Mouse (Mus musculus) forebrain, embryonic 15.5 days (tissue): ENCODE data around the gene Cntln. TPM values are rescaled to one million over a fixed set of nuclear protein-coding genes. Genes with fewer than 3 reads are reported as not detected.

Experiments
- ATAC-seq: fragments of 200-750 bp; cut with Nextera tagmentation; replicated peaks from 2 replicates; pipeline ENCODE4 v1.8.0; 2017; ENCODE audit warnings: mild to moderate bottlenecking, moderate TSS enrichment, moderate library complexity
- H3K27ac ChIP-seq: fragments of 300-500 bp; sonication (generic); replicated peaks from 2 replicates; pipeline ENCODE4 v1.5.1; 2015; ENCODE audit warnings: mild to moderate bottlenecking, inconsistent platforms
- H3K27me3 ChIP-seq: fragments of 300-500 bp; sonication (generic); 2 replicates; pipeline ENCODE4 v1.6.1; 2015; ENCODE audit warnings: inconsistent platforms
- H3K36me3 ChIP-seq: fragments of 300-500 bp; sonication (generic); 2 replicates; pipeline ENCODE4 v1.6.1; 2015; ENCODE audit warnings: mild to moderate bottlenecking, inconsistent platforms
- H3K4me1 ChIP-seq: fragments of 300-500 bp; sonication (generic); 2 replicates; pipeline ENCODE4 v1.6.1; 2015; ENCODE audit warnings: inconsistent platforms
- H3K4me2 ChIP-seq: fragments of 300-500 bp; sonication (generic); replicated peaks from 2 replicates; pipeline ENCODE4 v1.6.1; 2015; ENCODE audit warnings: mild to moderate bottlenecking, inconsistent platforms
- H3K4me3 ChIP-seq: fragments of 300-500 bp; sonication (generic); 2 replicates; pipeline ENCODE4 v1.5.1; 2015; ENCODE audit warnings: mild to moderate bottlenecking, inconsistent platforms
- H3K9ac ChIP-seq: fragments of 300-500 bp; sonication (generic); replicated peaks from 2 replicates; pipeline ENCODE4 v1.6.1; 2015; ENCODE audit warnings: mild to moderate bottlenecking, inconsistent platforms
- H3K9me3 ChIP-seq: fragments of 300-500 bp; sonication (generic); 2 replicates; pipeline ENCODE4 v1.6.1; 2016; ENCODE audit warnings: inconsistent platforms
- WGBS: fragments of 180-500 bp; shearing (Covaris S2); methylation state at CpG from one replicate; pipeline ENCODE4 v1.1.7; 2015; ENCODE audit warnings: mixed read lengths; 5-methylcytosine and 5-hydroxymethylcytosine counted together
- polyA plus RNA-seq: library from polyadenylated mRNA; unstranded; fragments of >200 nt; fragmentation: Nextera tagmentation; extraction: Ambion mirVana; gene quantifications from 2 replicates; pipeline ENCODE4 v1.2.1, GENCODE M21; 2015

The Cntln gene
- polyA plus RNA-seq, 1 experiment from 2014 or later = 6.7 TPM

GRCm38 (mm10) chr4:85061676-85062075 is 177.6 kb downstream of the Cntln start:
- H3K36me3 ChIP-seq = no peaks in the 10 kb centered on the region
- 34% methylated on average over 2 of the region's 2 CpGs for WGBS
- no peak overlapping the region for H3K27ac ChIP-seq
- H3K4me3 ChIP-seq = no peak overlapping the region
- H3K9ac ChIP-seq = no peak overlapping the region
- no peaks in the 10 kb centered on the region for H3K27me3 ChIP-seq
- ATAC-seq = no peak
- no peaks in the 10 kb centered on the region for H3K4me1 ChIP-seq
- no peaks in the 10 kb centered on the region for H3K9me3 ChIP-seq
- no peak overlapping the region for H3K4me2 ChIP-seq

GRCm38 (mm10) chr4:85096033-85096432 is 211.9 kb downstream of the Cntln start:
- H3K9ac ChIP-seq = no peak overlapping the region
- no peaks in the 10 kb centered on the region for H3K4me1 ChIP-seq
- no peak overlapping the region for H3K4me2 ChIP-seq
- H3K4me3 ChIP-seq = no peak overlapping the region
- H3K27ac ChIP-seq = no peak overlapping the region
- H3K9me3 ChIP-seq = no peaks in the 10 kb centered on the region
- 56% methylated on average over 4 of the region's 4 CpGs for WGBS
- H3K36me3 ChIP-seq = no peaks in the 10 kb centered on the region
- no peaks in the 10 kb centered on the region for H3K27me3 ChIP-seq
- ATAC-seq = peak; percentile 51; the same call in 1 of the 2 replicates

GRCm38 (mm10) chr4:85096682-85097081 is 212.6 kb downstream of the Cntln start:
- H3K4me2 ChIP-seq = no peak overlapping the region
- no peaks in the 10 kb centered on the region for H3K27me3 ChIP-seq
- ATAC-seq = peak; percentile 90
- no peak overlapping the region for H3K4me3 ChIP-seq
- WGBS = 13% methylated on average over 7 of the region's 7 CpGs
- no peaks in the 10 kb centered on the region for H3K9me3 ChIP-seq
- no peak overlapping the region for H3K27ac ChIP-seq
- H3K36me3 ChIP-seq = no peaks in the 10 kb centered on the region
- no peak overlapping the region for H3K9ac ChIP-seq
- no peaks in the 10 kb centered on the region for H3K4me1 ChIP-seq

GRCm38 (mm10) chr4:85102168-85102567 is 218.1 kb downstream of the Cntln start:
- no peaks in the 10 kb centered on the region for H3K9me3 ChIP-seq
- H3K9ac ChIP-seq = no peak overlapping the region
- no peaks in the 10 kb centered on the region for H3K27me3 ChIP-seq
- no peak overlapping the region for H3K4me2 ChIP-seq
- H3K36me3 ChIP-seq = no peaks in the 10 kb centered on the region
- no peak for ATAC-seq
- H3K4me1 ChIP-seq = no peaks in the 10 kb centered on the region
- H3K4me3 ChIP-seq = no peak overlapping the region
- H3K27ac ChIP-seq = no peak overlapping the region
- 94% methylated on average over 4 of the region's 4 CpGs for WGBS

- Histone ChIP-seq H3K27me3 (no peaks in the 10 kb centered on the region), H3K4me2 (no peak overlapping the region), H3K9me3 (no peaks in the 10 kb centered on the region), H3K9ac (no peak overlapping the region), H3K4me1 (no peaks in the 10 kb centered on the region), H3K27ac (no peak overlapping the region), H3K36me3 (no peaks in the 10 kb centered on the region), H3K4me3 (no peak overlapping the region)
- no peak for ATAC-seq
- WGBS = 81% methylated on average over 1 of the region's 1 CpGs
These were observed 222.3 kb downstream of the Cntln start for GRCm38 (mm10) chr4:85106416-85106815.

- H3K4me3 ChIP-seq = no peak overlapping the region
- ATAC-seq = no peak
- H3K36me3 ChIP-seq = no peaks in the 10 kb centered on the region
- H3K27ac ChIP-seq = no peak overlapping the region
- no peaks in the 10 kb centered on the region for H3K27me3 ChIP-seq
- H3K9me3 ChIP-seq = no peaks in the 10 kb centered on the region
- H3K4me2 ChIP-seq = no peak overlapping the region
- 96% methylated on average over 2 of the region's 2 CpGs for WGBS
- H3K9ac ChIP-seq = no peak overlapping the region
- H3K4me1 ChIP-seq = no peaks in the 10 kb centered on the region
These were observed 222.9 kb downstream of the Cntln start for GRCm38 (mm10) chr4:85106961-85107360.

- 63% methylated on average over 3 of the region's 3 CpGs for WGBS
- 0 out of 2 replicates have a peak, but pooled peaks cover 5% of the 10 kb centered on the region for H3K4me1 ChIP-seq
These were observed 236.2 kb downstream of the Cntln start for GRCm38 (mm10) chr4:85120271-85120670.

GRCm38 (mm10) chr4:85149726-85150125 is 265.6 kb downstream of the Cntln start:
- no peak overlapping the region for H3K27ac ChIP-seq
- WGBS = 79% methylated on average over 5 of the region's 5 CpGs
- ATAC-seq = no peak
- no peaks in the 10 kb centered on the region for H3K27me3 ChIP-seq
- H3K4me2 ChIP-seq = no peak overlapping the region
- no peaks in the 10 kb centered on the region for H3K9me3 ChIP-seq
- H3K36me3 ChIP-seq = no peaks in the 10 kb centered on the region
- H3K4me3 ChIP-seq = no peak overlapping the region
- no peaks in the 10 kb centered on the region for H3K4me1 ChIP-seq
- no peak overlapping the region for H3K9ac ChIP-seq

More at GRCm38 (mm10) chr4:85120271-85120670, 236.2 kb downstream of the Cntln start:
- H3K36me3 ChIP-seq = no peaks in the 10 kb centered on the region
- H3K9me3 ChIP-seq = no peaks in the 10 kb centered on the region
- no peak for ATAC-seq
- no peaks in the 10 kb centered on the region for H3K27me3 ChIP-seq
- no peak overlapping the region for H3K4me2 ChIP-seq
- H3K4me3 ChIP-seq = no peak overlapping the region
- no peak overlapping the region for H3K27ac ChIP-seq
- H3K9ac ChIP-seq = no peak overlapping the region

- H3K27me3 ChIP-seq = no peaks in the 10 kb centered on the region
- H3K36me3 ChIP-seq = no peaks in the 10 kb centered on the region
- no peaks in the 10 kb centered on the region for H3K9me3 ChIP-seq
- H3K4me3 ChIP-seq = no peak overlapping the region
- ATAC-seq = no peak
- H3K4me2 ChIP-seq = no peak overlapping the region
- no peaks in the 10 kb centered on the region for H3K4me1 ChIP-seq
- 89% methylated on average over 7 of the region's 7 CpGs for WGBS
- H3K27ac ChIP-seq = no peak overlapping the region
- H3K9ac ChIP-seq = no peak overlapping the region
These were observed 267.8 kb downstream of the Cntln start for GRCm38 (mm10) chr4:85151881-85152280.

GRCm38 (mm10) chr4:85154361-85154760 is 270.3 kb downstream of the Cntln start:
- H3K4me2 ChIP-seq = no peak overlapping the region
- 84% methylated on average over 1 of the region's 1 CpGs for WGBS
- H3K27me3 ChIP-seq = no peaks in the 10 kb centered on the region
- H3K9ac ChIP-seq = no peak overlapping the region
- no peaks in the 10 kb centered on the region for H3K4me1 ChIP-seq
- H3K9me3 ChIP-seq = no peaks in the 10 kb centered on the region
- no peak for ATAC-seq
- no peak overlapping the region for H3K27ac ChIP-seq
- no peak overlapping the region for H3K4me3 ChIP-seq
- no peaks in the 10 kb centered on the region for H3K36me3 ChIP-seq

GRCm38 (mm10) chr4:85161156-85161555 is 277.0 kb downstream of the Cntln start:
- H3K4me2 ChIP-seq = no peak overlapping the region
- 73% methylated on average over 4 of the region's 4 CpGs for WGBS
- H3K4me1 ChIP-seq = peaks cover 3% of the 10 kb centered on the region
- no peak overlapping the region for H3K9ac ChIP-seq
- no peaks in the 10 kb centered on the region for H3K27me3 ChIP-seq
- H3K27ac ChIP-seq = no peak overlapping the region
- no peak overlapping the region for H3K4me3 ChIP-seq
- no peaks in the 10 kb centered on the region for H3K9me3 ChIP-seq
- 0 out of 2 replicates have a peak, but pooled peaks have one; percentile 31 for ATAC-seq
- H3K36me3 ChIP-seq = no peaks in the 10 kb centered on the region

GRCm38 (mm10) chr4:85162468-85163312 is 278.6 kb downstream of the Cntln start:
- peaks cover 3% of the 10 kb centered on the region for H3K4me1 ChIP-seq
- H3K9me3 ChIP-seq = no peaks in the 10 kb centered on the region
- WGBS = 26% methylated on average over 27 of the region's 27 CpGs
- H3K4me2 ChIP-seq = no peak overlapping the region
- ATAC-seq = peak; percentile 95
- H3K36me3 ChIP-seq = no peaks in the 10 kb centered on the region
- no peak overlapping the region for H3K27ac ChIP-seq
- H3K9ac ChIP-seq = no peak overlapping the region
- H3K27me3 ChIP-seq = no peaks in the 10 kb centered on the region
- no peak overlapping the region for H3K4me3 ChIP-seq

- H3K27ac ChIP-seq = no peak overlapping the region
- H3K27me3 ChIP-seq = no peaks in the 10 kb centered on the region
- no peak overlapping the region for H3K4me3 ChIP-seq
- peaks cover 3% of the 10 kb centered on the region for H3K4me1 ChIP-seq
- 82% methylated on average over 2 of the region's 2 CpGs for WGBS
- no peaks in the 10 kb centered on the region for H3K9me3 ChIP-seq
- no peak overlapping the region for H3K9ac ChIP-seq
- H3K4me2 ChIP-seq = no peak overlapping the region
- peak; percentile 49 for ATAC-seq
- H3K36me3 ChIP-seq = no peaks in the 10 kb centered on the region
These were observed 279.2 kb downstream of the Cntln start for GRCm38 (mm10) chr4:85163313-85163615.
